Mouse (Mus musculus) liver, embryonic 15.5 days (tissue): Measurements from ENCODE around the gene Anapc11. TPM values are rescaled to one million over a fixed set of nuclear protein-coding genes. Genes with fewer than 3 reads are reported as not detected.

Source experiments
- ATAC-seq: fragments of 200-750 bp; cut with Nextera tagmentation; 2 replicates; pipeline ENCODE4 v1.8.0; 2017; ENCODE audit warnings: moderate number of reproducible peaks, mild to moderate bottlenecking, moderate library complexity; ENCODE audit not compliant: insufficient read depth
- H3K27ac ChIP-seq: fragments of 300-500 bp; sonication (generic); replicated peaks from 2 replicates; pipeline ENCODE4 v1.5.1; 2015; ENCODE audit warnings: mild to moderate bottlenecking, inconsistent platforms
- H3K27me3 ChIP-seq: fragments of 300-500 bp; sonication (generic); 2 replicates; pipeline ENCODE4 v1.6.1; 2015; ENCODE audit warnings: mild to moderate bottlenecking, inconsistent platforms
- H3K36me3 ChIP-seq: fragments of 300-500 bp; sonication (generic); replicated peaks from 2 replicates; pipeline ENCODE4 v1.6.1; 2015; ENCODE audit warnings: moderate library complexity, mild to moderate bottlenecking, inconsistent platforms
- H3K4me1 ChIP-seq: fragments of 300-500 bp; sonication (generic); replicated peaks from 2 replicates; pipeline ENCODE4 v1.6.1; 2015; ENCODE audit warnings: inconsistent platforms
- H3K4me2 ChIP-seq: fragments of 300-500 bp; sonication (generic); 2 replicates; pipeline ENCODE4 v1.6.1; 2015; ENCODE audit warnings: moderate library complexity, mild to moderate bottlenecking, inconsistent platforms
- H3K4me3 ChIP-seq: fragments of 300-500 bp; sonication (generic); replicated peaks from 2 replicates; pipeline ENCODE4 v1.5.1; 2015; ENCODE audit warnings: mild to moderate bottlenecking, inconsistent platforms
- H3K9ac ChIP-seq: fragments of 300-500 bp; sonication (generic); 2 replicates; pipeline ENCODE4 v1.6.1; 2015; ENCODE audit warnings: moderate library complexity, mild to moderate bottlenecking, inconsistent platforms
- H3K9me3 ChIP-seq: fragments of 300-500 bp; sonication (generic); replicated peaks from 2 replicates; pipeline ENCODE4 v1.6.1; 2016; ENCODE audit warnings: inconsistent platforms
- WGBS: fragments of 180-500 bp; shearing (Covaris S2); methylation state at CpG from one replicate; pipeline ENCODE4 v1.1.7; 2015; ENCODE audit warnings: mixed read lengths; ENCODE audit not compliant: insufficient replicate concordance; 5-methylcytosine and 5-hydroxymethylcytosine counted together
- polyA plus RNA-seq: library from polyadenylated mRNA; unstranded; fragments of >200 nt; fragmentation: Nextera tagmentation; extraction: Ambion mirVana; gene quantifications from 2 replicates; pipeline ENCODE4 v1.2.1, GENCODE M21; 2015

The Anapc11 gene
- polyA plus RNA-seq, 1 experiment from 2014 or later, result 76.2 TPM

- Histone ChIP-seq H3K27me3 (no peaks in the 10 kb centered on the region), H3K36me3 (peaks cover 67% of the 10 kb centered on the region), H3K9me3 (no peaks in the 10 kb centered on the region), H3K9ac (no peak overlapping the region), H3K4me3 (no peak overlapping the region), H3K27ac (no peak overlapping the region), H3K4me2 (no peak overlapping the region), H3K4me1 (peaks cover 61% of the 10 kb centered on the region)
- WGBS, result 88% methylated on average over 14 of the region's 14 CpGs
- ATAC-seq, result no peak
Observed at GRCm38 (mm10) chr11:120620195-120620594, 22.0 kb downstream of the Anapc11 start.

DNA sequence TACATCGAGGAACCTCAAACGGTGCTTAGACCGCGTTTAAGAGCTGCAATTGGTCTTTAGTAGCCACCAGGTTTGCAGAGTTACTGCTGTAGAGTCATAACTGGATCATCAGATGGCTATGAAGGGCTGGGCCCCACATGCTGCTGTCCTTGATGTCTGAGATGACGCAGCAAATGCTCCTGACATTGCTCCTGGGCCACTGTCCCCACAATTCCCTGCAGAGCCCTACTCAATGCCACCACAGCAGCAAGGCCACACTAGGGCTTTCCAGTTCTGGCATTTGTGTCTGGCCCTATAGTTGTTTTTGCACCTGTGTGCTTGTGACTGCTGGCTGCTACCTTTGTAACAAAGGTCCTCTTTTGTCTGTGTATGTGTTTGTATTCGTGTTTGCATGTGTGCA, 24.6 kb downstream of the Anapc11 start:
- WGBS, result 86% methylated on average over 6 of the region's 6 CpGs
- no peak overlapping the region for H3K9ac ChIP-seq
- H3K4me2 ChIP-seq, result 0 out of 2 replicates have a peak overlapping the region, but pooled peaks have one; percentile 90
- H3K4me3 ChIP-seq, result no peak overlapping the region
- ATAC-seq, result no peak
- H3K27ac ChIP-seq, result no peak overlapping the region
- peaks cover 65% of the 10 kb centered on the region for H3K4me1 ChIP-seq
- H3K27me3 ChIP-seq, result no peaks in the 10 kb centered on the region
- peaks cover 71% of the 10 kb centered on the region for H3K36me3 ChIP-seq
- H3K9me3 ChIP-seq, result no peaks in the 10 kb centered on the region

DNA sequence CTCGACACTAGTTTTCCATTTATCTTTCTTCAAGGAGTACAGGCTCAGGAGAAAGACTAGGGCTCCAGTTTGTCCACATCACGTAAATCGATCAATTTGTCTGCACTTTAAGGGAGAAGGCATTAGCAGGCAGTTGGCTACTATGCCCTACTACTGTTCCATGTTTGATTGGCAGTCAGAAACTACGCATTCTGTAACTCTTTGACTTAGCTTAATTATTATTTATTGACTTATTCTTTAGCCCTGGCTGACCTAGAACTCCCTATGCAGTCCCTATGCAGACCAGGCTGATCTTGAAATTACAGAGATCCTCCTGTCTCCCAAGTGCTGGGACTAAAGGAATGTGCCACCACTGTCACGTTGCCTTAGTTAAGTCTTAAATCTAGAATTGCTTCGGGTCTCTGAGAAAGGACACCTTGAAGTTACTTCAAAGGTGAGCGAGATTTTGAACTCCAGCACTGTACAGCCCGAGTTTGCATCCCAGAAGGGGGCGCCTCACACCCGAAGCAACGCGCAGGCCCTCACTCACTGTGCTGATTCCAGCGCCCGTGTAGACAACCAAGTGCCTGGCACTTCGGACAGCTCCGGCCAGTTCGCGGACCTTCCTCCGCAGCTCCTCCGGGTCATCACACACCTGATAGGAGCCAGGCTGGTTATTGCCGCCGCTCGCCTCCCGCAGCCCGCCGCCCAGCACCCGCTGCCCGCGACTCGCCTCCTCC, 25.9 kb downstream of the Anapc11 start:
- peak overlapping the region; percentile 93 for H3K9ac ChIP-seq
- no peaks in the 10 kb centered on the region for H3K27me3 ChIP-seq
- peak overlapping the region; percentile 93 for H3K4me3 ChIP-seq
- H3K36me3 ChIP-seq, result peaks cover 66% of the 10 kb centered on the region
- H3K4me1 ChIP-seq, result peaks cover 63% of the 10 kb centered on the region
- no peaks in the 10 kb centered on the region for H3K9me3 ChIP-seq
- H3K4me2 ChIP-seq, result peak overlapping the region; percentile 90
- peak; percentile 82 for ATAC-seq
- WGBS, result 10% methylated on average over 30 of the region's 30 CpGs
- H3K27ac ChIP-seq, result peak overlapping the region; percentile 96

- H3K36me3 ChIP-seq, result peaks cover 65% of the 10 kb centered on the region
- peak overlapping the region; percentile 93 for H3K4me3 ChIP-seq
- peaks cover 67% of the 10 kb centered on the region for H3K4me1 ChIP-seq
- no peaks in the 10 kb centered on the region for H3K27me3 ChIP-seq
- peak; percentile 64 for ATAC-seq
- peak overlapping the region; percentile 90 for H3K4me2 ChIP-seq
- no peaks in the 10 kb centered on the region for H3K9me3 ChIP-seq
- peak overlapping the region; percentile 93 for H3K9ac ChIP-seq
- 1% methylated on average over 53 of the region's 53 CpGs for WGBS
- H3K27ac ChIP-seq, result peak overlapping the region; percentile 96
Observed at GRCm38 (mm10) chr11:120624680-120625111, 26.5 kb downstream of the Anapc11 start.

- peak within 1 kb of the TSS; percentile 93 for H3K4me3 ChIP-seq
- H3K9ac ChIP-seq, result peak within 1 kb of the TSS; percentile 93
- WGBS, result 12% methylated on average over 5 of the region's 5 CpGs
- H3K27me3 ChIP-seq, result no peaks in the 10 kb centered on the region
- H3K4me2 ChIP-seq, result peak within 1 kb of the TSS; percentile 90
- H3K27ac ChIP-seq, result peak within 1 kb of the TSS; percentile 96
- H3K9me3 ChIP-seq, result no peaks in the 10 kb centered on the region
- no peak for ATAC-seq
- peaks cover 59% of the 10 kb centered on the region for H3K36me3 ChIP-seq
- peaks cover 73% of the 10 kb centered on the region for H3K4me1 ChIP-seq
Observed at GRCm38 (mm10) chr11:120625152-120625775, 27.0 kb downstream of the Anapc11 start, which contains the start of gene Sirt7. Gene Sirt7, minus strand, starts transcription at chr11:120625240.

DNA sequence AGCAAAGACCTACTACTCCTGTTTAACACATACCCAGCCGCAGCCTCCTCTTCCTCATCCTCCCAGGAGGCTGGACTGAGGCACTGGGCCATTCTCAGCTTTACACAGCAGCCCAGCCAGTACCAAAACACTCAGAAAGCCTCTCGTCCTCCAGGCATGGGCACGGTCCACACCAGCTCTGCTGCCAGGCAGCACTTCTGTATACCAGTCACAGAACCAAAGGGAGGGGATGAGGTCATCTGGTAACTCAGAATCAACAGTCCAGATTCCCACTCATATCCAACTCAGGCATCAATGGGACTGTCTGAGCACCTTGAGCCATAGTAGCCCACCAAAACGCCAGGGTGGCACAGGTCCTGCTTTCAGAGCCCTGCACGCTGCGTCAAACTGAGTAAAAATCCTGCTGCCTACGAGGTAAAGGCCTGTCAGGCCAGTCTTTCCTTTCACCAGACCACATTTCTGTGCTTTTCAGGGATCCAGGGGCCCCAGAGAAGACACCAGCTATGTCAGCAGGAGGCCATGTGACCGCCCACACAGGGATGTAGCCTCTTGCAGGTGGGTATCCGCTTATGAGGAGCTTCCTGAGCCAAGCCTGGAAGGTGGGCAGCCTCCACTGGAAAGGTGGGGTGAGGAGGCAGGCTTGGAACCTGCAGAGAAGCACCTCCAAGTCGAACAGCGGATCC, 28.7 kb downstream of the Anapc11 start:
- 76% methylated on average over 11 of the region's 11 CpGs for WGBS
- Histone ChIP-seq H3K4me2 (peak overlapping the region; percentile 45), H3K4me1 (peaks cover 90% of the 10 kb centered on the region)

DNA sequence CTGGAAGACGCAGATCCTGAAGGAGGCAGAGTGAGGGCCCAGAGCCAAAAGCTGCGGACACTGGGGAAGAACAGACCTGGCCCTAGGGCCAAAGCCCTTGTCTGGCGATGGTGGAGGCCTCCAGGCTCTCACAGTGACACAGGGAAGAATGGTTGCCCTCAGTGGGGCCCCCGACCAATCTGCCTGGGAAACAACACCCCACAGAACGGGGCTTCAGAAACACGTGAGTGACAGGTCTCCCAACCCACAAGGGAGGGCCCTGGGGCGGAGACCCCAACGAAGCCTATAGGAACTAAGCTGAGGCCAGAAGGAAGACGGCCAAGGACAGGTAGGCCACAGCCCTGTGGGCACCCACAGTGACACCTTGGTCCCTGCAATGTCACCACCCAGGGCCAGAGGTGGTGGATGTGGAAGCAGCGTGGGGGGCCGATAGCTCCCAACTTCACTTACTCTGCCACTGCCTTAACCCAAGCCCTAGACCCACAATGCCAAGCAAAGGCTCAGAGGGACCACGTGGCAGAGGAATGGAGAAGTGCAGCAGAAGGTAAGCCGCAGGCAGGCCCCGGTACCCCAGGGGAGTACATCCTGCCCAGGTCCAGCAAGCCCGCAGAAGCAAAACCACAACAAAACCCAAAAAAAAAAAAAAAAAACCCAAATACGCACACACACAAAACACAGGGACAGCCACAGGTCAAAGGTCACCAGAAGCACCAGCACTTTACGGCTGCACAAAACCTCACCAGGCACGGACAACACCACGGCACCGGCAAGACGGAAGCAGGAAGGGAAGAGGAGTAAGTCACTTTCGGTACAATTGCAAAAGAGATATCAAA, 29.5 kb downstream of the Anapc11 start:
- Histone ChIP-seq H3K36me3 (peaks cover 35% of the 10 kb centered on the region), H3K9me3 (no peaks in the 10 kb centered on the region), H3K9ac (peak overlapping the region; percentile 28), H3K4me1 (peaks cover 92% of the 10 kb centered on the region), H3K4me2 (peak overlapping the region; percentile 45), H3K27ac (peak overlapping the region; percentile 96), H3K4me3 (peak overlapping the region; percentile 27), H3K27me3 (no peaks in the 10 kb centered on the region)
- 33% methylated on average over 22 of the region's 22 CpGs for WGBS
- ATAC-seq, result no peak

More for the DNA sequence above, 28.7 kb downstream of the Anapc11 start:
- no peak overlapping the region for H3K4me3 ChIP-seq
- peak overlapping the region; percentile 96 for H3K27ac ChIP-seq
- no peaks in the 10 kb centered on the region for H3K27me3 ChIP-seq
- H3K36me3 ChIP-seq, result peaks cover 42% of the 10 kb centered on the region
- 0 out of 2 replicates have a peak overlapping the region, but pooled peaks have one; percentile 28 for H3K9ac ChIP-seq
- H3K9me3 ChIP-seq, result no peaks in the 10 kb centered on the region
- ATAC-seq, result no peak

DNA sequence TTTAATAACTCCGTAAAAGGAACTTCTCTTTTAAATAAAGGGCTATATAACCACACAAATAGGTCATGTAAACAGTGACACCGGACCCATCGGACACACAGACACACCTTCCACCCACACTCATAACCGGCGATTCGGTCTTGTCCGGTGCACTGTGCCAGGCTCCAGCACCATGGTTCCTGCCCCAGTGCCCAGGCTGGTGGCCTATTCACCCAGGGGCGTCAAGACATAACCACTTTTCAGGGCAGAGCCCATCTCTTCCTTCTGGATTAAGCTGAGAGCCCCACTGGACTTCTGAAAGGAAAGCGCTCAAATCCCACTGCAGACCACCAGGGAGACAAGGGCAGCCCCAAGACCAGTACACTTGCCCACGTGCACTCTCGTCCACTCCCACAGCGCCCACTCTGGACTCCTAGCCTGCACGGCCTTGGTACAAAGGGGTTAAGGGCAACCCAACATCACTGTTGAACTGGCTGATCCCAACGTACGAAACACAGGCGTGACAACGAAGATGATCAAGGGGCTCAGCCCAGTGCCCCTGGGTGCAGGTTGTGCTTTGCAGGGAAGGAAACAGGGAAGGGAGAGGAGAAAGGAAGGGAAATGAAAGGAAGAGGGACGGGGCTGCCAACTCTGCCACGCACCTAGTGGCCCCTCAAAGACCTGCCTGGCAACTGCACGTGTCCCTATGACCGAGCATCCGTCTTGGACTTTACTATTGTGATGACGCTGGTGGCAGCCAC, 30.6 kb downstream of the Anapc11 start:
- WGBS, result 80% methylated on average over 23 of the region's 23 CpGs
- H3K9ac ChIP-seq, result peak overlapping the region; percentile 98

DNA sequence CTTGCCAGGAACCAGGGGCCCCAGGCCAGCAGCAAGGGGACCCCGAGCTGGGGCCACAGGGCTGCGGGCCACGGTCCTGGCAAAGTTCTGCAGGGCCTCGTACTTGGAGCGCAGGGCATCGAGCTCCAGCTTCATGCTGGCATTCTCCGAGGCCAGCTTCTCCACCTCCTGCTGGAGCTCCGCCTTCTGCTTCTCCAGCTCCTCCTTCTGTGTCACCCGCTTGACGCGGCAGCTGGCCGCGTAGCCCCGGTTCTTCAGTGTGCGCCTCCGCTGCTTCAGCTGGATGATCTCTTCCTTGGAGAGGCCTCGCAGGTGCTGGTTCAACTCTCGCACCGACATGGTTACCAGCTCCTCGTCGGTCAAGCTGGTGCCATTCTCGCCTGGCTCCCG, 31.1 kb downstream of the Anapc11 start:
- ATAC-seq, result no peak

More for the DNA sequence above, 30.6 kb downstream of the Anapc11 start:
- H3K27ac ChIP-seq, result peak overlapping the region; percentile 99
- peaks cover 24% of the 10 kb centered on the region for H3K36me3 ChIP-seq
- peak overlapping the region; percentile 94 for H3K4me2 ChIP-seq
- H3K4me1 ChIP-seq, result peaks cover 84% of the 10 kb centered on the region
- no peaks in the 10 kb centered on the region for H3K27me3 ChIP-seq
- H3K4me3 ChIP-seq, result peak overlapping the region; percentile 87
- no peak for ATAC-seq
- no peaks in the 10 kb centered on the region for H3K9me3 ChIP-seq

GRCm38 (mm10) chr11:120629911-120630310, 31.7 kb downstream of the Anapc11 start:
- no peaks in the 10 kb centered on the region for H3K9me3 ChIP-seq
- H3K27me3 ChIP-seq, result no peaks in the 10 kb centered on the region
- peak overlapping the region; percentile 87 for H3K4me3 ChIP-seq
- H3K9ac ChIP-seq, result peak overlapping the region; percentile 98
- H3K4me2 ChIP-seq, result peak overlapping the region; percentile 94
- WGBS, result 3% methylated on average over 7 of the region's 7 CpGs
- peaks cover 89% of the 10 kb centered on the region for H3K4me1 ChIP-seq
- peak; percentile 57 for ATAC-seq
- peaks cover 24% of the 10 kb centered on the region for H3K36me3 ChIP-seq
- peak overlapping the region; percentile 99 for H3K27ac ChIP-seq

More for the DNA sequence above, 31.1 kb downstream of the Anapc11 start:
- H3K9me3 ChIP-seq, result no peaks in the 10 kb centered on the region
- peaks cover 24% of the 10 kb centered on the region for H3K36me3 ChIP-seq
- H3K4me2 ChIP-seq, result peak overlapping the region; percentile 94
- peak overlapping the region; percentile 98 for H3K9ac ChIP-seq
- H3K27me3 ChIP-seq, result no peaks in the 10 kb centered on the region
- 24% methylated on average over 23 of the region's 23 CpGs for WGBS
- peaks cover 84% of the 10 kb centered on the region for H3K4me1 ChIP-seq
- peak overlapping the region; percentile 87 for H3K4me3 ChIP-seq
- peak overlapping the region; percentile 99 for H3K27ac ChIP-seq
